Mouse (Mus musculus) layer of hippocampus, postnatal 25 days (tissue): ENCODE data around the gene Pomgnt1. TPM values are rescaled to one million over a fixed set of nuclear protein-coding genes. Genes with fewer than 3 reads are reported as not detected.

ENCODE experiments used
- DNase-seq, 2 experiments: peaks; one replicate each; pipeline ENCODE4 v3.0.0; 2022; ENCODE audit warnings: mixed read lengths in 2 of 2, low spot score in 1 of 2; ENCODE audit errors: extremely low spot score in 1 of 2
- total RNA-seq, 2 experiments: library from RNA; stranded (reverse); gene quantifications; 2 replicates each; pipeline ENCODE4 v1.2.3; 2021

Gene Pomgnt1
- 10 to 100 TPM; 64.5 to 68.6 TPM for total RNA-seq

- DNase-seq = peak; percentile 47 to 67
These were observed at the start of gene Pomgnt1, which contains the start of gene Rad54l for GRCm38 (mm10) chr4:116123602-116124519. Gene Pomgnt1, plus strand, starts transcription at chr4:116123840. Gene Rad54l, minus strand, starts transcription at chr4:116123690.

- DNase-seq = no peak
These were observed 49.4 kb upstream of the Pomgnt1 start for GRCm38 (mm10) chr4:116074145-116074675.

DNA sequence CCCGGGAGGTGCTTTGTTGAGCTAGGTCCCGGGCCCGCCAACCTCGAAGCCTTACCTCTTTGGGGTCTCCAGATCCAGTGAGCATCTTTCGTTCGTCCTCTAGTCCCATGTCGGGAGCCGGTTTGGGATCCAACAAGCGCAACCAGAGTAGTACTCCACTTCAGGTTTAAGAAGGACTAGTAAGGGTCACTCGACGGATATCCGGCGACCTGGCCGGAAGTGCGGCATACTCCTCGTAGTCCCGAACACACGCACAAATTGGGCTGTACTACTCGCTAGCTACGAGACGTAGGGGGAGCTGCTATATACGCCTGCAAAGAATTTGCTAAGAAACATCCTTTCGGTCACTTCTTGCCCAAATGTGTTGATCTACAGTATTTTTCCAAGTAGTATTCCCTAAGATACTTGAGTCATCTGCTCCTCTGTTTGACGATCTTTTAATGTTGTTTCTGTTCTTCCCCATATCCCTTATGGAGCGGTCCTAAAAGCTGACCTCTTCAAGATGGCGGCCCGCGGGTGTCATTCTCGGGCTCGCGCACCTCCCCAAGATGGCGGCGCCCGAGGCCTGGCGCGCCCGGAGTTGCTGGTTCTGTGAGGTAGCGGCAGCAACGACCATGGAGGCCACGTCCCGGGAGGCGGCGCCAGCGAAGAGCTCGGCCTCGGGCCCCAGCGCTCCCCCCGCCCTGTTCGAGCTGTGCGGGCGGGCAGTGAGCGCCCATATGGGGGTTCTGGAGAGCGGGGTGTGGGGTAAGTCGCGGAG is 48.6 kb upstream of the Pomgnt1 start, which contains the start of the genes Uqcrh and Lrrc41:
Uqcrh (minus strand) TSS at position 211 of the 760 bp plus-strand sequence.
Lrrc41 (plus strand) TSS at position 409 of the 760 bp plus-strand sequence.
- DNase-seq = peak; percentile 92 to 93

DNA sequence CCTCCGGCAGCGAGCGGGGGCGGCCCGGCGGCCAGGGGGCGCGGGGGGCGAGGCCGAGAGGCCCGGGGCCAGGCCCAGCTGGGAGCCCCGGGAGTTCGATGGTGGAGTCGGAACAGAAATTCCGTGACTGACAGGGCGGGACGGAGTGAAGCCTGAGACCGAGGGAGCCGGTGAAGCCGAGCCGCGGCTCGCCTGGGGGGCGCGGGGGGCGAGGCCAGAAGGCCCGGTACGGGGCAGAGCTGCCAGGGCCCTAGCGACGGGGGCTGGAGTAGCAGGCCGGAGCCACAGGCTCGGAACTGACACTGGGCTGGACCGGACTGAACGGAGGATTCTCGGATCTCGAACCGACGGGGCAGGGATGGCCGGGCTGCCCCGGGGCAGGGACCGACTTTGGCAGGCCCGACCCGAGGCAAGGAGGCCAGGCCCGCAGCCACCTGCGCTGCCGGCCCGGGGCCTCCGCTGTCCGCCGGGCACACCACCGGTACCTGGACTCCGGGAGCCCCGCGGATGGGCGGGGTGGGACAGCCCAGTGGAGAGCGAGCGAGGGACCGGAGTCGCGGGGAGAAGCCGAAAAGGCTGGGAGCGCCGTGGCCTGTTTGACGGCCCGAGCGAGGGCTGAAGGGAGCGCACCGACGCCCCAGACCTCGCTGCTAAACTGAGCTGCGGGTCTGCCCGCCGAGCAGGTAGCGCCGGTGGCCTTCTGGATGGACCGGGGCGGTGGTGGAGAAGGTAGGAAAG is 47.8 kb upstream of the Pomgnt1 start:
- peak; percentile 53 to 69 for DNase-seq

DNA sequence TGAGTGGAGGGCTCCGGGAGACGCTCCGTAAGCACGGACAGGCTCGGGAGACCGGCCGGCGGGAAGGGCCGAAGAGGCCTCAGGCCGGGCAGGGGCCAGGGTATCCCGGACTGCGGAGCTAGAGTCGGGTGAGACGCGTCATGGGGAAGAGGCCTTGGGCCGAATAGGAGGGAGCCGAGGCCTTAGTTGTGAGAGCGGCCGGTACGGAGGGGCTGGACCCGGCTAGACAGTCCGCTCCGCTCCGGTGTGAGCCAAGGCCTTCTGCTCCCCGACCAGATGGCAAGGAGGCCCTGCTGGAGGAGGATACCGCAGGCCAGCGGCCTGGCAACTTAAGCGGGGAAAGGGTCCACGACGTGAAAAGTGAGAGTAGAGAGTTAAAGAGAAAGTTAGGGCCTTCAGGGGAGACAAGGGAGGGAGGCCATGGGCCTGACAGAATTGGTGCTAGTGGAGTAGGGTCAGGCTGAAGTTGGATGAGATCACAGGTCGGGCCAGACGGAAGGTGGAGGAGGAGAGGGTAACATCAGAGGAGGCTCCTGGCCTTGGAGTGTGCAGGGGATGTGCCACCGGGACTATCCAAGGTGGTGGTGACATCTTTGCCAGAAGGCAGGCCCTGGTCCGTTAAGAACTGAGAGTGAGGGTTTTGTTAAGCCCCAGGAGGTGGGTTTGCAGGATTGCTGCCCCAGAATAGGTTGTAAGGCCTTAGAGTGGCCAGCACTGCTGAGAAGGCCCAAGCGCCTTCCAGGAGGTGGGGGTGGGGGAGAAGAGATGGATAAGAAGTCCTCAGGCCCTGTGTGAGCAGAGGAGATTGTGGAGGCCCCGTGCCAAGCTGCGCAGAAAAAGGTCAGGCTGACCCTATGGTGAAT is 47.0 kb upstream of the Pomgnt1 start:
- peak in 1 of 2 experiments; percentile 20 for DNase-seq

DNA sequence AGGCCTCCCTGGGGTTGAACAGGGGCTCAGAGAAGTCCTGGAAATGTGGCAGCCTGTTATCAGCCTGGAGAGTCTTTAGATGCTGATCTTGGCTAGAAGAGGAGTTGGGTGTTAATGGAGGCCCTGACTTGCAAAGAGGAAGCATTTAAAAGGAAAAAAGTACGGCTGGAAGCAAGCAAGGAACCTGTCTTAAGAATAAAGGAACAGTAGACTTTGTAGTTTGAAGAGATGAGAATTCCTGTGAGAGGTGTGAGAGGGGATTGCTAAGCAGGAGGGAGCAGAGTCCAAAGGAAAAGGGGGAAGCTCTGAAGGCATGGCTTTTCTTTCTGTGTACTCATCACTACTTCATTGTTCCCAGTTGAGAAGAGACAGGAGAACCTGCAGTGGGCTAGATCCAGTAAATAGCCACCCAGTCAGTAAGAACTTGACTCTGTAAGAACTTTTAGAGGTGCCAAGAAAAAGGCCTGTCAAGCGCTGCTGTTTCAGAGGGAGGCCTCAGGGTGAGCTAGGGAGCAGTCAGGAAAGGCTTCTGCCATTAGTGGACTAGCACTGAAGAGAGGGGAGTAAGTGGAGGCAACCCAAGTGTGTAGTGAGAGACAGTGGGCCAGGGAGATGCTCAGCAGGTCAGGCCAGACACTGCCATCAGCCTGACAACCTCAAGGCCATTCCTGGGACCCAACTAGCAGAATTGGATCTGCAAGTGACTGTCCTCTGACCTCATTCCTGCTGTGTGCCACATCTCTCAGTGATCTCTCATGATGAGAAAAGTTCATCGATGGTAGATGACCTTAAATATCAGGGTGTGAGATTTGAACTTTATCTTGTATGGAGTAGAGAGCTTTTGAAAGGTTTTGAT is 46.2 kb upstream of the Pomgnt1 start:
- no peak for DNase-seq

DNA sequence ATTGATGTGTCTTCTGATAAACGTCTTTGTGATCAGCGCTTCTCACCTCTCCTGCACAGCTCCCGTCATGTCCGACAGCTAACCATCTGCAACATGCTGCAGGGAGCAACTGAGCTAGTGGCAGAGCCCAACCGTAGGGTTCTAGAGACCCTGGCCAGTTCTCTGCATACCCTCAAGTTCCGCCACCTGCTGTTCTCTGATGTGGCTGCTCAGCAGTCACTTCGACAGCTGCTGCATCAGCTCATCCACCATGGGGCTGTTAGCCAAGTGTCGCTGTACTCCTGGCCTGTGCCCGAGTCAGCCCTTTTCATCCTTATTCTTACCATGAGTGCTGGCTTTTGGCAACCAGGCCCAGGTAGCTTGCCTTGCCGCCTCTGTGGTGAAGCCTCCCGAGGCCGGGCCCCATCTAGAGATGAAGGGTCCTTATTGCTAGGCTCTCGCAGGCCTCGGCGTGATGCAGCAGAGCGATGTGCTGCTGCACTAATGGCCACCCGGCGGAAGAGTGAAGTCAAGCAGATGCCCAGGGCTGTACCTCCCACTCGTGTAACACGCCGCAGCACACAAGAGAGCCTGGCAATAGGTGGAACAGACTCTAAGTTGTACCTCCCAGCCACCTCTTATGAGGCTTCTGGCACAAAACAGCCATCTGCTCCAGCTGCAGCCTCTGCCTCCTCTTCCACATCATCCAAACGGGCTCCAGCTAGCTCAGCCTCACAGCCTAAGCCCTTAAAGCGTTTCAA is 35.0 kb upstream of the Pomgnt1 start:
- no peak for DNase-seq

- DNase-seq = no peak
These were observed 27.3 kb upstream of the Pomgnt1 start for GRCm38 (mm10) chr4:116096291-116096690.

- no peak for DNase-seq
These were observed 26.4 kb upstream of the Pomgnt1 start for GRCm38 (mm10) chr4:116097211-116097610.

DNA sequence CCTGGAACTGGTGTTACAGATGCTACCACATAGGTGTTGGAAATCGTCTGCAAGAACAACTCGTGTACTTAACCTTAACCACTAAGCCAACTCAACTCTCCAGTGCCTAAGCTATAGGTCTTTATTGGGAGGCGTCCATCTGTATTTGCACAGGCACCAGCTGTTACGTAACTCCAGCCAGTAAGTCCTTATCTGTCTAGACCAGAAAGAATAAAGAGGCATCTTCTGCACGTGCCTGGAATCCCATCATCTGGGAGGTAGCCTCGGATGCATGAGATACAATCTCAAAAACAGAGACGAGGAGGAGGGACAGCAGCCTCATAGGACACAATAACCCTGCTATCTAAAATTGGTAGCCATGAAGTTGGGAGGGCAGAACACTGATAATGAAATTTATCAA is 22.7 kb upstream of the Pomgnt1 start:
- DNase-seq = no peak

- no peak for DNase-seq
These were observed 18.4 kb upstream of the Pomgnt1 start for GRCm38 (mm10) chr4:116105278-116105677.

GRCm38 (mm10) chr4:116110695-116111094 is 12.9 kb upstream of the Pomgnt1 start:
- DNase-seq = no peak

- DNase-seq = no peak
These were observed 12.2 kb upstream of the Pomgnt1 start for GRCm38 (mm10) chr4:116111486-116111885.

- DNase-seq = no peak
These were observed 878 bp upstream of the Pomgnt1 start for GRCm38 (mm10) chr4:116122762-116123161.

GRCm38 (mm10) chr4:116125803-116126386 is 2.3 kb downstream of the Pomgnt1 start:
- DNase-seq = no peak

GRCm38 (mm10) chr4:116127956-116128355 is 4.3 kb downstream of the Pomgnt1 start:
- no peak for DNase-seq

GRCm38 (mm10) chr4:116133126-116133525 is 9.5 kb downstream of the Pomgnt1 start:
- DNase-seq = no peak
